Comparison of ENCODE assay signal across 10 mouse cellular contexts in genomic region chr5:118891131-118891530, GRCm38 (mm10).
A peak's percentile ranks its signal among the peaks of the same experiment; 100 is the strongest.
DNase-seq lines count a peak whose midpoint lies in the region; ATAC-seq and TF ChIP-seq lines count a peak whose summit lies in the region.
"Had no signal": no experiment of that assay in that cellular context is flagged by ENCODE, and none has a peak within 500 bp of the region (broad histone marks: within the 10 kb centered on the region; RNA-seq: fewer than 3 reads in every experiment).

No protein-coding gene starts in this region.

- no peak overlapping the region for H3K27ac ChIP-seq in limb, embryonic 14.5 days (replicated peaks; ENCODE audit: low read depth, low read length)
- H3K27ac ChIP-seq in limb, embryonic 10.5 days, result no peak overlapping the region
- peak overlapping the region; percentile 46; the same call in 1 of the 2 replicates for H3K27ac ChIP-seq in embryonic facial prominence, embryonic 12.5 days

- peak; percentile 56 for DNase-seq in limb, embryonic 14.5 days (ENCODE audit: low spot score)
- DNase-seq in limb, embryonic 10.5 days (ENCODE audit: low spot score), result no peak
- DNase-seq in layer of hippocampus, adult 9-11 months, result peak; percentile 77
- DNase-seq in right cerebral cortex, postnatal 36 days (ENCODE audit: low spot score in 2 of 2), result peak; percentile 3 to 13
- no peak for DNase-seq in adrenal gland, postnatal 25 days
- no peak for DNase-seq in heart, adult 8-10 months (ENCODE audit: low spot score)
- DNase-seq: gastrocnemius, postnatal 14 days; kidney, adult 18-20 months had no signal

- 52% methylated on average over 6 of the region's 6 CpGs for WGBS in limb, embryonic 14.5 days
- WGBS in limb, embryonic 10.5 days, result 80% methylated on average over 6 of the region's 6 CpGs
- WGBS in embryonic facial prominence, embryonic 12.5 days, result 48% methylated on average over 6 of the region's 6 CpGs

- H3K4me1 ChIP-seq in limb, embryonic 14.5 days (ENCODE audit: control insufficient read depth, insufficient read depth, low read length), result peaks cover 5% of the 10 kb centered on the region; the same call in 1 of the 2 replicates
- H3K4me1 ChIP-seq in limb, embryonic 10.5 days, result peaks cover 10% of the 10 kb centered on the region
- peaks cover 10% of the 10 kb centered on the region; the same call in 1 of the 2 replicates for H3K4me1 ChIP-seq in embryonic facial prominence, embryonic 12.5 days

- H3K27me3 ChIP-seq in limb, embryonic 14.5 days (ENCODE audit: control insufficient read depth, insufficient read depth, low read length), result no peaks in the 10 kb centered on the region
- no peaks in the 10 kb centered on the region; the same call in 1 of the 2 replicates for H3K27me3 ChIP-seq in limb, embryonic 10.5 days (ENCODE audit: low read depth, poor library complexity, severe bottlenecking)
- no peaks in the 10 kb centered on the region for H3K27me3 ChIP-seq in embryonic facial prominence, embryonic 12.5 days

- ATAC-seq in limb, embryonic 14.5 days (ENCODE audit: low FRiP score, low read depth), result no peak; the same call in 1 of the 2 replicates
- peak; percentile 28; the same call in 1 of the 2 replicates for ATAC-seq in embryonic facial prominence, embryonic 12.5 days (ENCODE audit: insufficient number of reproducible peaks, insufficient read depth, low FRiP score, low TSS enrichment)
- no peak for ATAC-seq in erythroblast, adult 5-6 weeks (replicated peaks; ENCODE audit: low FRiP score, poor library complexity, severe bottlenecking)

- H3K36me3 ChIP-seq in limb, embryonic 14.5 days (ENCODE audit: control insufficient read depth, insufficient read depth, low read length), result no peaks in the 10 kb centered on the region
- H3K36me3 ChIP-seq in limb, embryonic 10.5 days, result no peaks in the 10 kb centered on the region
- no peaks in the 10 kb centered on the region for H3K36me3 ChIP-seq in embryonic facial prominence, embryonic 12.5 days

- H3K9me3 ChIP-seq in limb, embryonic 14.5 days (ENCODE audit: control insufficient read depth, low read length), result no peaks in the 10 kb centered on the region
- no peaks in the 10 kb centered on the region for H3K9me3 ChIP-seq in limb, embryonic 10.5 days (replicated peaks)
- H3K9me3 ChIP-seq in embryonic facial prominence, embryonic 12.5 days, result no peaks in the 10 kb centered on the region

- no peak overlapping the region for H3K4me2 ChIP-seq in limb, embryonic 14.5 days (replicated peaks; ENCODE audit: low read depth, low read length, severe bottlenecking)
- H3K4me2 ChIP-seq in embryonic facial prominence, embryonic 12.5 days (replicated peaks), result no peak overlapping the region

- no peak for TF ChIP-seq POLR2A in limb, embryonic 14.5 days (IDR thresholded peaks at IDR 0.05; ENCODE audit: borderline replicate concordance, extremely low read depth, insufficient read depth, insufficient read length)

- H3K4me3 ChIP-seq in limb, embryonic 14.5 days (replicated peaks; ENCODE audit: low read length), result no peak overlapping the region
- no peak overlapping the region for H3K4me3 ChIP-seq in limb, embryonic 10.5 days
- H3K4me3 ChIP-seq in embryonic facial prominence, embryonic 12.5 days, result no peak overlapping the region

- no peak overlapping the region for H3K9ac ChIP-seq in limb, embryonic 14.5 days (ENCODE audit: low read depth, low read length, severe bottlenecking)
- no peak overlapping the region for H3K9ac ChIP-seq in embryonic facial prominence, embryonic 12.5 days

Comparison
In these comparisons a context has a peak if more than half of its experiments do, and no peak if none do; other contexts are left out.
1. DNase-seq: peak in limb, embryonic 14.5 days (single experiment), layer of hippocampus, adult 9-11 months (single experiment) and right cerebral cortex, postnatal 36 days (2 of 2); none in limb, embryonic 10.5 days (single experiment), adrenal gland, postnatal 25 days (single experiment) and heart, adult 8-10 months (single experiment).